Mouse (Mus musculus) olfactory bulb, adult 2 months (tissue): ENCODE measurements around the gene Sult2b1.

Source experiments
- CTCF ChIP-seq: fragments of 200-500 bp; IDR thresholded peaks from 2 replicates; pipeline ENCODE4 v1.5.1; 2012; ENCODE audit warnings: low read depth, mild to moderate bottlenecking, low read length, moderate library complexity; ENCODE audit not compliant: insufficient read depth
- POLR2A ChIP-seq: fragments of 200-500 bp; IDR thresholded peaks from 2 replicates; pipeline ENCODE4 v1.6.1; 2012; ENCODE audit warnings: mild to moderate bottlenecking, low read depth, low read length, moderate library complexity; ENCODE audit not compliant: insufficient read depth

DNA sequence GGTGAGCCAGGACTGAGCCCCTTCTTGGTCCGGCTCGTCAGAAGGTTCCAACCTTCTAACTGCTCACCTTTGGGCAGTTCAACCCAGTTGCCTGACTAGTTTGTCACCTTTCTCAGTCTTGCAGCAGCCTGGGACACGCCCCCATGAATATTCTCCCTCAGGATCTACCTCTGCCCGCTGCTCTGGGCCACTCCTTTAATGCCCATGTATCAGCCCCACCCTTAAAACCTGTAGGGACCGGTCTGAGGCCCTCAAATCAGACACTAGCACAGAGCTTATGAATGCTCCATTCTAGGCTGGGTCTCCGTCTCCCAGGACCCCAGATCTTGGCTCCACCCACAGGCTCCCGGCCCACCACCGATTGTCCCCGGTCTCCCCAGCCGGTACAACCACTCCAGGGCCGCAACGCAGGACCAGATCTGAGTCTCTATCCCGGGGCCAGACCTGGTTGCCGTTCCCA is 69.8 kb downstream of the Sult2b1 start:
- TF ChIP-seq CTCF, result no peak
- no peak for TF ChIP-seq POLR2A
